Mouse (Mus musculus) intestine, embryonic 14.5 days (tissue): Measurements from ENCODE around the gene Atf7ip. TPM values are rescaled to one million over a fixed set of nuclear protein-coding genes. Genes with fewer than 3 reads are reported as not detected.

Experiments used
- ATAC-seq: fragments of 200-750 bp; cut with Nextera tagmentation; replicated peaks from 2 replicates; pipeline ENCODE4 v1.8.0; 2017; ENCODE audit warnings: low read depth, moderate number of reproducible peaks, moderate TSS enrichment, moderate library complexity; ENCODE audit not compliant: low FRiP score, low TSS enrichment
- DNase-seq: peaks from one replicate; pipeline ENCODE4 v3.0.0-alpha.2; 2018; ENCODE audit warnings: low spot score
- H3K27ac ChIP-seq: fragments of 300-500 bp; sonication (generic); 2 replicates; pipeline ENCODE4 v1.5.1; 2014; ENCODE audit warnings: low read depth, mild to moderate bottlenecking, control low read depth
- H3K27me3 ChIP-seq: fragments of 300-500 bp; sonication (generic); replicated peaks from 2 replicates; pipeline ENCODE4 v1.6.1; 2014; ENCODE audit warnings: low read length, control low read depth; ENCODE audit not compliant: control insufficient read depth, insufficient read depth
- H3K36me3 ChIP-seq: fragments of 300-500 bp; sonication (generic); 2 replicates; pipeline ENCODE4 v1.6.1; 2014; ENCODE audit warnings: low read length, control low read depth; ENCODE audit not compliant: control insufficient read depth, insufficient read depth
- H3K4me1 ChIP-seq: fragments of 300-500 bp; sonication (generic); replicated peaks from 2 replicates; pipeline ENCODE4 v1.6.1; 2014; ENCODE audit warnings: low read length, control low read depth, mixed read lengths; ENCODE audit not compliant: control insufficient read depth, insufficient read depth
- H3K4me2 ChIP-seq: fragments of 300-500 bp; sonication (generic); 2 replicates; pipeline ENCODE4 v1.6.1; 2014; ENCODE audit warnings: low read length
- H3K4me3 ChIP-seq: fragments of 300-500 bp; sonication (generic); 2 replicates; pipeline ENCODE4 v1.5.1; 2014; ENCODE audit warnings: low read depth, low read length, control low read depth, mixed read lengths
- H3K9ac ChIP-seq: fragments of 300-500 bp; sonication (generic); 2 replicates; pipeline ENCODE4 v1.6.1; 2014; ENCODE audit warnings: mild to moderate bottlenecking, low read length
- H3K9me3 ChIP-seq: fragments of 300-500 bp; sonication (generic); 2 replicates; pipeline ENCODE4 v1.6.1; 2016; ENCODE audit warnings: low read length, control low read depth; ENCODE audit not compliant: control insufficient read depth
- WGBS: fragments of 180-500 bp; shearing (Covaris S2); extraction: QIAGEN DNeasy Blood & Tissue Kit; methylation state at CpG from one replicate; pipeline ENCODE4 v1.1.7; 2014; 5-methylcytosine and 5-hydroxymethylcytosine counted together
- polyA plus RNA-seq: library from polyadenylated mRNA; unstranded; fragments of >200 nt; fragmentation: Nextera tagmentation; extraction: Ambion mirVana; gene quantifications from 2 replicates; pipeline ENCODE4 v1.2.1, GENCODE M21; 2014

Atf7ip gene
- polyA plus RNA-seq, 1 experiment from 2014 or later = 32.9 TPM

DNA sequence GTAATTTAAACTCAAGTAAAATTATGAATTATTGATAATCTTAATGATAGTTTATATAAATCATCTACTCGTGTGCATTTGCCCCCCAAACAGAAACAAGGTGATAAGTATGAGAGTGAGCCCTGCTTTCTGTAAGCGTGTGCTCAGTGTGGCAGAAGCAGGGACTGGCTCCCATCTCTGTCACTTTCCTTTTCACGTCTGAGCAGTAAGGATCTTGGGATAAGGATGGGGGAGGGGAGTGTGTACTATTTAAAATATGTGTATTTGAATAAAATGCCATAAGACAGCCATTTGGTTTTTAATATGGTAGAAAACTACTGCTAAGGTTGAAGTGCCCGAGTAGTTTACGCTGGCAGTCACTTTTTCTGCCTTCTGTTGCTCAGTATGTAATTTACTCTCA lies 29.2 kb downstream of the Atf7ip start:
- Histone ChIP-seq H3K4me3 (no peak overlapping the region), H3K4me2 (no peak overlapping the region; the same call in 1 of the 2 replicates), H3K9ac (no peak overlapping the region), H3K4me1 (peaks cover 16% of the 10 kb centered on the region), H3K36me3 (peaks cover 8% of the 10 kb centered on the region), H3K27me3 (no peaks in the 10 kb centered on the region), H3K27ac (no peak overlapping the region), H3K9me3 (no peaks in the 10 kb centered on the region)
- DNase-seq = no peak
- WGBS = 45% methylated on average over 5 of the region's 5 CpGs
- ATAC-seq = no peak

DNA sequence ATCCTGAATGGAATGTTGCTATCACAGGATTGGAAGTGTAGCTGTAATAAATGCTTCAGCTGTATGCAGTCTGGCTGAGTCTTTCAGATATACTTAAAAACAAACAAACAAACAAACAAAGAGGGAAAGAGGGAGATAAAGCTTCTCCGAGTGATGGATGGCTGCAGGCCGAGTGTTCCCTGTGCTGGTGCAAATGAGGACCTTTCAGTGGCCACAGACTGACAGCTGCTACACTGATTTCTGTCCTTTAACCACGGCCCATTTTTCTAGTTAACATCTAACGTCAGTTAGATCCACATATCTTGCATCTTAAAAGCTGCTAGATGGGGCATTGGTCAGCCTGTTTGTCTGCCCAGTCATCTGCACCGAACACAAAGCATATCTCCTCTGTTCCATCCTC lies 30.2 kb downstream of the Atf7ip start:
- no peaks in the 10 kb centered on the region for H3K9me3 ChIP-seq
- no peak overlapping the region for H3K27ac ChIP-seq
- H3K4me3 ChIP-seq = no peak overlapping the region
- ATAC-seq = no peak
- peaks cover 16% of the 10 kb centered on the region for H3K4me1 ChIP-seq
- H3K9ac ChIP-seq = no peak overlapping the region
- DNase-seq = no peak
- H3K4me2 ChIP-seq = no peak overlapping the region
- WGBS = 68% methylated on average over 5 of the region's 5 CpGs
- H3K27me3 ChIP-seq = no peaks in the 10 kb centered on the region
- peaks cover 12% of the 10 kb centered on the region for H3K36me3 ChIP-seq

DNA sequence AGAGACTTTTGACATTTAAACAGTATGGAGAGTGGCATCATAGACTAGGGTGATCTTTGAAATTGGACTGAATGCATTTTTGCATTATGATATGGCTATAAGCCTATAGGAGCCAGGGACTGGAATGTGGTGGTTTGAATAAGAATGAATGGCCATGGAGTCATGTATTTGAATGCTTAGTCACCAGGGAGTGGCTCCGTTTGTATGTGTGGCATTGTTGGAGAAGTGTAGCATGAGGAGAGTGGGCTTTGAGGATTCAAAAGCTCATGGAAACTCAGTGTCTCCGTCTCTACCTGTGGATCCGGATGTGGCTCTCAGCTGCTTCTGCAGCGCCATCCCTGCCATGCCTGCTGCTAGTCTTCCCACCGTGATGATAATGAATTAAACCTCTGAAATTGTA lies 35.4 kb downstream of the Atf7ip start:
- Histone ChIP-seq H3K9me3 (no peaks in the 10 kb centered on the region), H3K4me1 (peaks cover 6% of the 10 kb centered on the region; the same call in 1 of the 2 replicates), H3K4me2 (no peak overlapping the region), H3K27ac (no peak overlapping the region), H3K36me3 (peaks cover 12% of the 10 kb centered on the region), H3K4me3 (no peak overlapping the region), H3K27me3 (no peaks in the 10 kb centered on the region), H3K9ac (no peak overlapping the region)
- 70% methylated on average over 5 of the region's 5 CpGs for WGBS
- DNase-seq (no peak), ATAC-seq (no peak)

DNA sequence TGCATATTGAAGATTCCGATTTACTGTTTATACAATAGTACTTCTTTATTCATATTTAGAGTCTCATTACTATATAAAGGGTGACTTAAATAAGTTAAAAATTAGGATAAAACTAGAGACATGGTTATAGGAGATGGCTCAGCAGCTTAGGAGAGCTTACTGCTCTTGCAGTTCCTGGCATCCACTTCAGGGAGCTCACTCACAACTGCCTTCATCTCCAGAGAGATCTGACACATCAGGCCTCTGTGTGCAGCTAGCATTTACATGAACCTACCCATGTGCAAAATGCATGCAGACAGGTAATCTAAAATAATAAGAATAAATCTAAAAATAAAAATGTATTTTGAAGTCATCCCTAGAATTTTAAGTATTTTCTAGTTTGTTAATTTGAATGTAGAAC lies 36.1 kb downstream of the Atf7ip start:
- Histone ChIP-seq H3K4me1 (peaks cover 6% of the 10 kb centered on the region; the same call in 1 of the 2 replicates), H3K4me3 (no peak overlapping the region), H3K27me3 (no peaks in the 10 kb centered on the region), H3K4me2 (no peak overlapping the region), H3K9me3 (no peaks in the 10 kb centered on the region), H3K9ac (no peak overlapping the region), H3K36me3 (peaks cover 12% of the 10 kb centered on the region), H3K27ac (no peak overlapping the region)
- WGBS = 67% methylated on average over 1 of the region's 1 CpGs
- DNase-seq (no peak), ATAC-seq (no peak)

DNA sequence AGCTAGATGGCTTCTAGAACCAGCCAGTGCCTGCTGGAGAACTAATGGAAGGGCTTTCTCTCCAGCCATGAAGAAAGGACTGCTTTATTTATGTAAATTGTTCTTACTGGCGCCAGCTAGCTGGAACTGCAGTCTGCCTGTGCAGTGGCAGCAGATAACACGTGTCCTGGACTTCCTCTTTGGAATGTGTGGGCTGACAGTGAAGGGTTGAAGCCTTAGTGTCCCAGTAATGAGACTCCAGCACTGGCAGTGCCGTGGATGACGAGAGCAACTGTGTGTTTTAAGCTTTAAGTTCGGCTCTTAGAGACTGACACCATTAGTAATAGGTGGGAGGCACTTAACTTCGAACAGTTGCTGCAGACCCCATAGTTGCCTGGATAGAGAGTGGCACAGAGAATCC lies 37.2 kb downstream of the Atf7ip start:
- DNase-seq (no peak), ATAC-seq (peak; percentile 83)
- Histone ChIP-seq H3K9me3 (no peaks in the 10 kb centered on the region), H3K4me3 (no peak overlapping the region), H3K4me2 (peak overlapping the region; percentile 7), H3K27me3 (no peaks in the 10 kb centered on the region), H3K9ac (no peak overlapping the region), H3K36me3 (peaks cover 6% of the 10 kb centered on the region), H3K4me1 (peaks cover 6% of the 10 kb centered on the region; the same call in 1 of the 2 replicates), H3K27ac (peak overlapping the region; percentile 63)
- 4% methylated on average over 6 of the region's 6 CpGs for WGBS

DNA sequence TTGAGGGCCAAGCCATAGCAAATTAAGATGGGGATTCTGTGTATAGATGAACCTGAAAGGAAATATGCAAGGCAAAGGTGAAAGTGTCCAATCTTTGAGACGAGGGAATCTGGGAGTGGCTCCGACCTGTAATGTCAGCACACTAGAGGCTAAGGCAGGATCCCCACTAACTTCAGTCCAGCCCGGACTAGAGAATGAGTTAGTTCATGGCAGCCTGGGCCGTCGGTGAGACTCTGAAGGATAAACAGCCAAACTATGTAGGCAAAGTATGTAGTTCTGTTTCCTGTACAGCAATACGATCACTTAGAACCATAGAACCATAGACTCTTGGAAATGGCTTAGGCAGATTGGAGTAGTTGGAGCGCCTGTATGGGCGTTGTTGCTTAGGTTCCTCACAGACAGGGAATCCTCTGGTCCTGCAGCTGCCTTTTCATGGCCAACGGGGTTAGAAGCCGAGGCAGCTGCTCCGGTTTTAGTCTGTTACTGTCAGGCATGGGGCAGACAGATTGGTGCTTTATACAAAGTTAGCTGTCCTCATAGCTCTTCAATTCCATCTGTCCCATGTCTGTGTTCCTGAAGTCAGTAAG lies 39.4 kb downstream of the Atf7ip start:
- H3K4me1 ChIP-seq = peaks cover 6% of the 10 kb centered on the region; the same call in 1 of the 2 replicates
- DNase-seq (no peak), ATAC-seq (no peak)
- WGBS = 76% methylated on average over 11 of the region's 11 CpGs
- H3K9ac ChIP-seq = no peak overlapping the region
- no peak overlapping the region for H3K27ac ChIP-seq
- no peak overlapping the region for H3K4me2 ChIP-seq
- no peaks in the 10 kb centered on the region for H3K27me3 ChIP-seq
- no peaks in the 10 kb centered on the region for H3K9me3 ChIP-seq
- H3K36me3 ChIP-seq = 0 out of 2 replicates have a peak, but pooled peaks cover 2% of the 10 kb centered on the region
- H3K4me3 ChIP-seq = no peak overlapping the region

DNA sequence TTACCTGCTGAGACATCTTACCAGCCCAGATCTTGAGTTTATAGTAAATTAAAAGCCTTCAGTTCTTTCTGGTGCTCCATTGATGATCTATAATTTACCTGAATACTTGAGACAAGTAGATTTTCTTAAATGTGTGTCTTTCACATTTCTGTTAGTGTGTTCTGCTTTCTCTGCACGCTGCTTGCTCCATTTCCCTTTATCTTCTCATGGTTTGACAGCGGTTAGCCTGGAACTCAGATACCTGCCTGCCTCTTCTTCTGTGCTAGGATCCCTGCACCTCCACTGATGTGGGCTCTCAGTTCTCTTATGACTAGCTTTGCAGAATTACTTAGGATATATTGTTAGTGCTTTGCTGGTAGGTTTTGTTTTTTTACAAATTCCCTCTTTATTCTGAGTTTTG lies 40.3 kb downstream of the Atf7ip start:
- 88% methylated on average over 2 of the region's 2 CpGs for WGBS

DNA sequence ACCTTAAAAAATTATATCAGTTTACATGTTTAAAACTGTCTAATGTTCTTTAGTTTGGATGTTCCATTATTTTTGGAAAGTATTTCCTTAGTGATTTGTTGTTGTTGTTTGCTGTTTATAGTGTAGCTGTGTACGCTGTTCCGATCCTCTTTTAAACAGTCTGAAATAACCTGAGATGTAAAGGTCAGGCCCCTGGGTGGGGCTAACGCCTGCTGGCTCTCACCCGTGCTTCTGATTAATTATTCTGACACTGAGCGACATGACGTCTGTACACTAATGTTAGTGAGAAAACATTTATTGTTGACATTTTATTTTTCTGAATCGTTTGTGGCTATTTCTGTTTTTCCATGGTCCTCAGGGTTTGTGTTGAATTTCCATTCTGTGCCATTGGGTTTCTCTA lies 41.0 kb downstream of the Atf7ip start:
- Histone ChIP-seq H3K36me3 (no peaks in the 10 kb centered on the region), H3K4me2 (no peak overlapping the region), H3K4me1 (peaks cover 6% of the 10 kb centered on the region; the same call in 1 of the 2 replicates), H3K27ac (no peak overlapping the region), H3K9ac (no peak overlapping the region), H3K4me3 (no peak overlapping the region), H3K27me3 (no peaks in the 10 kb centered on the region), H3K9me3 (no peaks in the 10 kb centered on the region)
- ATAC-seq (no peak), DNase-seq (no peak)
- WGBS = 66% methylated on average over 7 of the region's 7 CpGs

More for the DNA sequence above, 40.3 kb downstream of the Atf7ip start:
- no peaks in the 10 kb centered on the region for H3K27me3 ChIP-seq
- H3K4me3 ChIP-seq = no peak overlapping the region
- H3K27ac ChIP-seq = no peak overlapping the region
- H3K4me1 ChIP-seq = peaks cover 6% of the 10 kb centered on the region; the same call in 1 of the 2 replicates
- DNase-seq (no peak), ATAC-seq (no peak)
- no peaks in the 10 kb centered on the region for H3K36me3 ChIP-seq
- no peaks in the 10 kb centered on the region for H3K9me3 ChIP-seq
- no peak overlapping the region for H3K9ac ChIP-seq
- H3K4me2 ChIP-seq = no peak overlapping the region
